Mouse (Mus musculus): ENCODE data around the gene Cacna1c. TPM values are rescaled to one million over a fixed set of nuclear protein-coding genes. Genes with fewer than 3 reads are reported as not detected.

Cacna1c gene
- total RNA-seq, 2 experiments from 2014 or later: 72.7 to 76.0 TPM

GRCm38 (mm10) chr6:119102936-119103335, 93.3 kb downstream of the Cacna1c start:
- DNase-seq (ENCODE audit: low spot score in 2 of 2): no peak

GRCm38 (mm10) chr6:119099333-119099732, 96.9 kb downstream of the Cacna1c start:
- DNase-seq (ENCODE audit: low spot score in 2 of 2): no peak

- DNase-seq (ENCODE audit: low spot score in 2 of 2): no peak
Measured at GRCm38 (mm10) chr6:119096481-119096880, 99.7 kb downstream of the Cacna1c start.

- no peak for DNase-seq (ENCODE audit: low spot score in 2 of 2)
Measured at GRCm38 (mm10) chr6:119095081-119095480, 101.1 kb downstream of the Cacna1c start.

GRCm38 (mm10) chr6:119089173-119089572, 107.0 kb downstream of the Cacna1c start:
- no peak for DNase-seq (ENCODE audit: low spot score in 2 of 2)

GRCm38 (mm10) chr6:119088381-119088780, 107.8 kb downstream of the Cacna1c start:
- DNase-seq (ENCODE audit: low spot score in 2 of 2): no peak

- no peak for DNase-seq (ENCODE audit: low spot score in 2 of 2)
Measured at GRCm38 (mm10) chr6:119087919-119088318, 108.3 kb downstream of the Cacna1c start.

- no peak for DNase-seq (ENCODE audit: low spot score in 2 of 2)
Measured at GRCm38 (mm10) chr6:119085789-119086188, 110.4 kb downstream of the Cacna1c start.

GRCm38 (mm10) chr6:119084532-119084931, 111.7 kb downstream of the Cacna1c start:
- DNase-seq (ENCODE audit: low spot score in 2 of 2): no peak

GRCm38 (mm10) chr6:119083559-119083958, 112.7 kb downstream of the Cacna1c start:
- no peak for DNase-seq (ENCODE audit: low spot score in 2 of 2)

GRCm38 (mm10) chr6:119082662-119083061, 113.6 kb downstream of the Cacna1c start:
- no peak for DNase-seq (ENCODE audit: low spot score in 2 of 2)

- DNase-seq (ENCODE audit: low spot score in 2 of 2): no peak
Measured at GRCm38 (mm10) chr6:119081650-119082049, 114.6 kb downstream of the Cacna1c start.

- no peak for DNase-seq (ENCODE audit: low spot score in 2 of 2)
Measured at GRCm38 (mm10) chr6:119079626-119080025, 116.6 kb downstream of the Cacna1c start.

GRCm38 (mm10) chr6:119078912-119079311, 117.3 kb downstream of the Cacna1c start:
- DNase-seq (ENCODE audit: low spot score in 2 of 2): no peak

GRCm38 (mm10) chr6:119077231-119077630, 119.0 kb downstream of the Cacna1c start:
- no peak for DNase-seq (ENCODE audit: low spot score in 2 of 2)

- DNase-seq (ENCODE audit: low spot score in 2 of 2): no peak
Measured at GRCm38 (mm10) chr6:119073419-119074071, 122.7 kb downstream of the Cacna1c start.

- DNase-seq (ENCODE audit: low spot score in 2 of 2): no peak
Measured at GRCm38 (mm10) chr6:119072772-119073171, 123.4 kb downstream of the Cacna1c start.

- DNase-seq (ENCODE audit: low spot score in 2 of 2): no peak
Measured at GRCm38 (mm10) chr6:119070771-119071170, 125.4 kb downstream of the Cacna1c start.

- no peak for DNase-seq (ENCODE audit: low spot score in 2 of 2)
Measured at GRCm38 (mm10) chr6:119070351-119070750, 125.9 kb downstream of the Cacna1c start.

- no peak for DNase-seq (ENCODE audit: low spot score in 2 of 2)
Measured at GRCm38 (mm10) chr6:119069145-119069544, 127.1 kb downstream of the Cacna1c start.

- DNase-seq (ENCODE audit: low spot score in 2 of 2): no peak
Measured at GRCm38 (mm10) chr6:119068650-119069049, 127.6 kb downstream of the Cacna1c start.

GRCm38 (mm10) chr6:119064961-119065360, 131.3 kb downstream of the Cacna1c start:
- no peak for DNase-seq (ENCODE audit: low spot score in 2 of 2)

- DNase-seq (ENCODE audit: low spot score in 2 of 2): no peak
Measured at GRCm38 (mm10) chr6:119064430-119064829, 131.8 kb downstream of the Cacna1c start.
